Mouse (Mus musculus) bone marrow macrophage, adult 2 months (primary cell): ENCODE measurements around the gene Crim1.

ENCODE experiments used
- CTCF ChIP-seq: IDR thresholded peaks from 2 replicates; pipeline ENCODE4 v1.5.1; 2012; ENCODE audit warnings: low read depth, mild to moderate bottlenecking, low read length, moderate library complexity
- POLR2A ChIP-seq: IDR thresholded peaks from 2 replicates; pipeline ENCODE4 v1.6.1; 2012; ENCODE audit warnings: mild to moderate bottlenecking, low read depth, low read length, borderline replicate concordance

DNA sequence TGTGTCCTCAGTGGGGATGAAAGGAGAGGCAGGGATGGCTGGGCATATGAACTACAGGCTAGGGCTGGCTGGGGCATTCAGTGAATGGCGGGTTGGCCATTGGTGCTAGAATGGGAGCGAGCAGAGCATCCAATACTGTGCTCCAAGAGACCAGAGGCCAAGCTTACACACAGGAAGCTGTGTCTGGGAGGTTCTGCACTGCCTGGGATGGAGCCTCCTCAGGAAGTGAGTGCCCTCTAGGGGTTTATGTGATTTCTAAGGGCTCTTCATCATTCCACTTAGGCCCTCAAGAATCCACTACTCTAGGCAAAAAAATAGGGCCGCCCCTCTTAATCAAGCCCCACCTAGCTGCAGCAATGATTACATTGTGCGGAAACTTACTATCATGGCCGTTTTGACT is 98.1 kb downstream of the Crim1 start:
- no peak for TF ChIP-seq POLR2A
- TF ChIP-seq CTCF: no peak
